Mouse (Mus musculus) neural tube, embryonic 14.5 days (tissue): Measurements from ENCODE around the gene Cgref1. TPM values are rescaled to one million over a fixed set of nuclear protein-coding genes. Genes with fewer than 3 reads are reported as not detected.
A peak's percentile ranks its signal among the peaks of the same experiment; 100 is the strongest.

Source experiments
- ATAC-seq: fragments of 200-750 bp; cut with Nextera tagmentation; 2 replicates; pipeline ENCODE4 v1.8.0; 2017; ENCODE audit warnings: low read depth, mild to moderate bottlenecking, moderate TSS enrichment, moderate library complexity
- H3K27ac ChIP-seq: fragments of 300-500 bp; sonication (generic); 2 replicates; pipeline ENCODE4 v1.5.1; 2014; ENCODE audit warnings: low read depth, mild to moderate bottlenecking, control low read depth, low read length, moderate library complexity, mixed read lengths
- H3K27me3 ChIP-seq: fragments of 300-500 bp; sonication (generic); 2 replicates; pipeline ENCODE4 v1.6.1; 2014; ENCODE audit warnings: low read length; ENCODE audit not compliant: control insufficient read depth, insufficient read depth
- H3K36me3 ChIP-seq: fragments of 300-500 bp; sonication (generic); 2 replicates; pipeline ENCODE4 v1.6.1; 2014; ENCODE audit warnings: low read length, mixed read lengths; ENCODE audit not compliant: control insufficient read depth, insufficient read depth
- H3K4me1 ChIP-seq: fragments of 300-500 bp; sonication (generic); 2 replicates; pipeline ENCODE4 v1.6.1; 2014; ENCODE audit warnings: low read length; ENCODE audit not compliant: control insufficient read depth, insufficient read depth
- H3K4me2 ChIP-seq: fragments of 300-500 bp; sonication (generic); 2 replicates; pipeline ENCODE4 v1.6.1; 2014; ENCODE audit warnings: mild to moderate bottlenecking, low read depth, low read length, control low read depth
- H3K4me3 ChIP-seq: fragments of 300-500 bp; sonication (generic); 2 replicates; pipeline ENCODE4 v1.5.1; 2014; ENCODE audit warnings: low read depth, low read length, control low read depth, mixed read lengths
- H3K9ac ChIP-seq: fragments of 300-500 bp; sonication (generic); replicated peaks from 2 replicates; pipeline ENCODE4 v1.6.1; 2014; ENCODE audit warnings: low read depth, mild to moderate bottlenecking, control low read depth, low read length, mixed read lengths
- H3K9me3 ChIP-seq: fragments of 300-500 bp; sonication (generic); 2 replicates; pipeline ENCODE4 v1.6.1; 2016; ENCODE audit warnings: low read length; ENCODE audit not compliant: control insufficient read depth
- WGBS: fragments of 180-500 bp; shearing (Covaris S2); extraction: QIAGEN DNeasy Blood & Tissue Kit; methylation state at CpG from one replicate; pipeline ENCODE4 v1.1.7; 2014; 5-methylcytosine and 5-hydroxymethylcytosine counted together
- polyA plus RNA-seq: library from polyadenylated mRNA; unstranded; fragments of >200 nt; fragmentation: Nextera tagmentation; extraction: Ambion mirVana; gene quantifications from 2 replicates; pipeline ENCODE4 v1.2.1, GENCODE M21; 2014

Gene Cgref1
- polyA plus RNA-seq, 1 experiment from 2014 or later = 76.4 TPM

- H3K36me3 ChIP-seq = peaks cover 45% of the 10 kb centered on the region
Measured at GRCm38 (mm10) chr5:30954065-30954464, 8.7 kb upstream of the Cgref1 start.

GRCm38 (mm10) chr5:30952551-30952950 is 7.2 kb upstream of the Cgref1 start:
- H3K27ac ChIP-seq = no peak overlapping the region
- no peak overlapping the region for H3K4me3 ChIP-seq
- no peak overlapping the region for H3K4me2 ChIP-seq
- ATAC-seq = no peak
- H3K27me3 ChIP-seq = no peaks in the 10 kb centered on the region
- H3K4me1 ChIP-seq = peaks cover 8% of the 10 kb centered on the region
- H3K9me3 ChIP-seq = no peaks in the 10 kb centered on the region
- 82% methylated on average over 5 of the region's 5 CpGs for WGBS
- peaks cover 35% of the 10 kb centered on the region for H3K36me3 ChIP-seq
- H3K9ac ChIP-seq = no peak overlapping the region

More at GRCm38 (mm10) chr5:30954065-30954464, 8.7 kb upstream of the Cgref1 start:
- Histone ChIP-seq H3K9me3 (no peaks in the 10 kb centered on the region), H3K4me2 (no peak overlapping the region), H3K4me3 (no peak overlapping the region), H3K27me3 (no peaks in the 10 kb centered on the region), H3K4me1 (peaks cover 23% of the 10 kb centered on the region), H3K9ac (no peak overlapping the region), H3K27ac (no peak overlapping the region)
- 94% methylated on average over 6 of the region's 6 CpGs for WGBS
- ATAC-seq = no peak

DNA sequence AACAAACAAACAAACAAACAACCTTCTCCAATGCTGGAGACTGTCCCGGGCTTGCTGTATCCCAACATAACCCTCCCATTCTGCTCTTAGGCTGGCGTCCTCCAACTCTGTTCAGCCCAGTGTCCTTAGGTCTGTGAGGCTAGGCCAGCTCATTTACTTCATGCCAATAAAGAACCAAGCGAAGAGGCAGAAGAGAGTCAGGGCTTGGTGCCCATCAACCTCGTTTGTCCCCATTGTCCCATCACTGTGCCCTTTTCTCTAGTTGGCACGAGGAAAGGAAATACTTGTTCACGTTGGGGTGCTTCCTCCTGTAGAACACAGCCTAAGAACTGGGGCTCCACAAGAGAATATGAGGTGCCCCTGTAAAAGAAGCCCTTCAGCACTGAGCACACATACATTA is 6.3 kb upstream of the Cgref1 start:
- H3K9me3 ChIP-seq = no peaks in the 10 kb centered on the region
- H3K27ac ChIP-seq = no peak overlapping the region
- H3K9ac ChIP-seq = no peak overlapping the region
- H3K4me2 ChIP-seq = no peak overlapping the region
- 0 out of 2 replicates have a peak, but pooled peaks cover 8% of the 10 kb centered on the region for H3K4me1 ChIP-seq
- 87% methylated on average over 6 of the region's 6 CpGs for WGBS
- H3K4me3 ChIP-seq = no peak overlapping the region
- ATAC-seq = no peak
- H3K27me3 ChIP-seq = no peaks in the 10 kb centered on the region
- peaks cover 33% of the 10 kb centered on the region for H3K36me3 ChIP-seq

DNA sequence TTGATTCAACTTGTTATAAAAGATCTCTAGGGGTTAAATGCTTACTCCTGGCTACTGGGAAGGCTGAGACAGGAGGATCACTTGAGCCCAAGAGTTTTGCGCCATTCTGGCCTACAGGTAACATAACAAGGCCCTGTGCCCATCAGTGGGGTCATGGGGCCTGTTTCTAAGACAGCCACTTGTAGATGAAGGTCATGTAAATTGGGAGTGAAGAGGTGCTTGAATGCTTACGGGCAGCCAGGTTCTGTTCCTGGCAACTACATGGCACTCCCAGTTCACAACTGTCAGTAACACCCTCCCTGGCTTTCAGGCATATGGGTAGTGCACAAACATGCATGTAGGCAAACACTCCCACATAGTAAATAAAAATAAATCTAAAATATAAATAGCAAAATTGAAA is 5.5 kb upstream of the Cgref1 start:
- 90% methylated on average over 2 of the region's 2 CpGs for WGBS
- no peak for ATAC-seq
- H3K9me3 ChIP-seq = no peaks in the 10 kb centered on the region
- no peak overlapping the region for H3K27ac ChIP-seq
- no peaks in the 10 kb centered on the region for H3K27me3 ChIP-seq
- H3K4me1 ChIP-seq = 0 out of 2 replicates have a peak, but pooled peaks cover 8% of the 10 kb centered on the region
- H3K4me3 ChIP-seq = no peak overlapping the region
- H3K4me2 ChIP-seq = no peak overlapping the region; the same call in 1 of the 2 replicates
- no peak overlapping the region for H3K9ac ChIP-seq
- peaks cover 33% of the 10 kb centered on the region for H3K36me3 ChIP-seq

- Histone ChIP-seq H3K36me3 (peaks cover 32% of the 10 kb centered on the region), H3K4me1 (0 out of 2 replicates have a peak, but pooled peaks cover 8% of the 10 kb centered on the region), H3K4me3 (peak overlapping the region; percentile 45), H3K27ac (no peak overlapping the region), H3K4me2 (peak overlapping the region; percentile 74), H3K9me3 (no peaks in the 10 kb centered on the region), H3K27me3 (no peaks in the 10 kb centered on the region), H3K9ac (peak overlapping the region; percentile 43; the same call in 1 of the 2 replicates)
- no peak for ATAC-seq
- WGBS = 67% methylated on average over 4 of the region's 4 CpGs
Measured at GRCm38 (mm10) chr5:30950451-30950850, 5.1 kb upstream of the Cgref1 start.

DNA sequence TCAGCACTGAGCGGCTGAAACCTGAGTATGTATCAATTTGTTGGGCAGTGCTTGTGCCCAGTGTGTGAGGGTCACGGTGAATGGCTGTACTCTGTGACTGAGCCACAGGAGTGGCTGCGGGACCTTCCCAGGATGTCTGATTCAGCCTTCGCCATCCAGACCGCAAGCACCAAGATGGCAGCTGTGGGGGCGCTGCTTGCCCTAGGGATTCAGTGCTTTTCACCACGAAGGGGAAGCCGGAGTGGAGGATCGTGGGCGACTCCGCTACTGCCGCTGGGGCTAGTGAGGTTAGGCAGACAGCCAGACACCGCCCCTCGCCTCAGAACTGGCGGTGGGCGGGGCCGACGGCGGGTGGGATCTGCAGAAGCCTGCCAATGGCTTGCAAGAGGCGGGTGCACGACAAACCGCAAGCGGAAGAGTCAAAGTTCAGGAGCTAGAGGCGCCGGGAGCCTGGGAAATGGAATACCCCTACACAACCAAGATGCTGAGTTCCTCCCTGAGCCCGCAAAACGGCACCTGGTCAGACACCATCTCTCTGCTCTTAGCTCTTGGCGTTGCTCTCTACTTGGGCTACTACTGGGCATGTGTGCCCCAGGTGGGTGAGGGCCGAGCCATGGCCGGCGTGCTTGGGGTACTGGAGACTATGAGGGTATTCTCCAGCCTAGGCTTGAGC is 4.4 kb upstream of the Cgref1 start:
- 0 out of 2 replicates have a peak, but pooled peaks cover 11% of the 10 kb centered on the region for H3K4me1 ChIP-seq

DNA sequence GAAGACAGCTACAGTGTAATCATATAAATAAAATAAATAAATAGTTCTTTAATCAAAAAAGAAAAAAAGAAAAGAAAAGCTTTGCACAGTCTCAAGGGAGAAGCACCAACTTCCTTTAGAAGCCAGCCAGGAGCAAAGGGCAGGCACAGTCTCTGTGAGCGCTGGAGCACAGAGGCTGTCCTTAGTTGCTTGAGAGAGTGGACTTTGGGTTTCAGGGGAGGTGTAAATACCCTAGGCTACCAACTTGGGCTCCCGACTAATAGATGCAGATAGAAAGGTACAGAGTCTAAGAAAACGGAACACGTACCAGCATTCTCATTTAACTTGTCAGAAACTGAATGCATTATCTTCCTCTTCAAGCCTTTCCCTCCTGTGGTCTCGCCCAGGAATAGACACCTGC is 3.2 kb upstream of the Cgref1 start:
- H3K27me3 ChIP-seq = no peaks in the 10 kb centered on the region
- no peak overlapping the region for H3K4me2 ChIP-seq
- H3K36me3 ChIP-seq = 0 out of 2 replicates have a peak, but pooled peaks cover 16% of the 10 kb centered on the region
- 76% methylated on average over 5 of the region's 5 CpGs for whole genome bisulfite sequencing
- H3K9me3 ChIP-seq = no peaks in the 10 kb centered on the region
- H3K27ac ChIP-seq = no peak overlapping the region
- 0 out of 2 replicates have a peak, but pooled peaks cover 11% of the 10 kb centered on the region for H3K4me1 ChIP-seq
- H3K9ac ChIP-seq = no peak overlapping the region
- no peak for ATAC-seq
- no peak overlapping the region for H3K4me3 ChIP-seq

More for the DNA sequence above, 4.4 kb upstream of the Cgref1 start:
- Histone ChIP-seq H3K4me2 (peak overlapping the region; percentile 74), H3K27ac (peak overlapping the region; percentile 62), H3K9ac (peak overlapping the region; percentile 43), H3K9me3 (no peaks in the 10 kb centered on the region), H3K4me3 (peak overlapping the region; percentile 45), H3K36me3 (peaks cover 25% of the 10 kb centered on the region), H3K27me3 (no peaks in the 10 kb centered on the region)
- peak; percentile 85 for ATAC-seq
- under 1% methylated on average over 31 of the region's 31 CpGs for WGBS

DNA sequence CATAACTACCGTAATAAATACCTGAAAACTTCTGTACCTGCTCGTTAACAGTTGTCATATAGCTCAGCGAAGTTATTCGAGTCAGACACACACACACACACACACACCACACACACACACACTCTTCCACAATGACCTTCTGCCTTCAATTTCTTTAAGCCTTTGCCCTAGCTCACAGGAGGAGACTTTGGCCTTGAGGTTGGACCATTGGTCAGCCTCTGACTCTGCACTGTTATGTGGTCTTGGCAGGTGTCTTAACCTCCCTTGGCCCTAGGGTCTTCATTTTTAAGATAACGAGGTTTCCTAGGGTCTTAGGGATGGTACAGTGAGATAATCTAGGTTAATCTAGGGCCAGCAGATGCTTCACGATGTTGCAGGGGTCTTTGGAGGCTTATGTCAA is 1.0 kb downstream of the Cgref1 start:
- H3K36me3 ChIP-seq = no peaks in the 10 kb centered on the region
- H3K27me3 ChIP-seq = no peaks in the 10 kb centered on the region
- H3K4me2 ChIP-seq = peak overlapping the region; percentile 85
- 89% methylated on average over 6 of the region's 6 CpGs for WGBS
- no peaks in the 10 kb centered on the region for H3K9me3 ChIP-seq
- peak overlapping the region; percentile 48; the same call in 1 of the 2 replicates for H3K4me3 ChIP-seq
- no peak overlapping the region for H3K27ac ChIP-seq
- H3K9ac ChIP-seq = no peak overlapping the region
- ATAC-seq = no peak
- 0 out of 2 replicates have a peak, but pooled peaks cover 3% of the 10 kb centered on the region for H3K4me1 ChIP-seq

GRCm38 (mm10) chr5:30943004-30943403 is 2.4 kb downstream of the Cgref1 start:
- Histone ChIP-seq H3K4me3 (no peak overlapping the region), H3K27me3 (no peaks in the 10 kb centered on the region), H3K9ac (no peak overlapping the region), H3K36me3 (no peaks in the 10 kb centered on the region), H3K4me1 (0 out of 2 replicates have a peak, but pooled peaks cover 3% of the 10 kb centered on the region), H3K4me2 (no peak overlapping the region), H3K27ac (no peak overlapping the region), H3K9me3 (no peaks in the 10 kb centered on the region)
- WGBS = 96% methylated on average over 2 of the region's 2 CpGs
- ATAC-seq = no peak
